Mouse (Mus musculus) thymus, adult 2 months (tissue): Measurements from ENCODE around the gene Chrng. TPM values are rescaled to one million over a fixed set of nuclear protein-coding genes. Genes with fewer than 3 reads are reported as not detected.
A peak's percentile ranks its signal among the peaks of the same experiment; 100 is the strongest.

Experiments used
- DNase-seq: peaks from one replicate; pipeline ENCODE4 v3.0.0; 2021
- H3K27ac ChIP-seq: fragments of 200-500 bp; 2 replicates; pipeline ENCODE4 v1.5.1; 2012; ENCODE audit warnings: low read length, control low read depth; ENCODE audit not compliant: control insufficient read depth, insufficient read depth
- H3K27me3 ChIP-seq: fragments of 200-500 bp; 2 replicates; pipeline ENCODE4 v1.6.1; 2012; ENCODE audit warnings: mild to moderate bottlenecking, low read length, moderate library complexity, mixed read lengths; ENCODE audit not compliant: control insufficient read depth, insufficient read depth
- H3K36me3 ChIP-seq: fragments of 200-500 bp; 2 replicates; pipeline ENCODE4 v1.6.1; 2012; ENCODE audit warnings: mild to moderate bottlenecking, low read length, moderate library complexity; ENCODE audit not compliant: control insufficient read depth, insufficient read depth
- H3K4me1 ChIP-seq: fragments of 200-500 bp; replicated peaks from 2 replicates; pipeline ENCODE4 v1.6.1; 2012; ENCODE audit warnings: low read length; ENCODE audit not compliant: control insufficient read depth, insufficient read depth
- H3K4me3 ChIP-seq: fragments of 200-500 bp; 2 replicates; pipeline ENCODE4 v1.5.1; 2012; ENCODE audit warnings: mild to moderate bottlenecking, low read length, control low read depth, moderate library complexity; ENCODE audit not compliant: control insufficient read depth, insufficient read depth
- CTCF ChIP-seq: fragments of 200-500 bp; IDR thresholded peaks from 2 replicates; pipeline ENCODE4 v1.5.1; 2012; ENCODE audit warnings: mild to moderate bottlenecking, control low read depth, low read length, moderate library complexity, borderline replicate concordance; ENCODE audit not compliant: control insufficient read depth, poor library complexity, insufficient read depth; ENCODE audit errors: extremely low read depth
- POLR2A ChIP-seq: fragments of 200-500 bp; IDR thresholded peaks from 2 replicates; pipeline ENCODE4 v1.6.1; 2012; ENCODE audit warnings: mild to moderate bottlenecking, low read length, control low read depth, moderate library complexity; ENCODE audit not compliant: control insufficient read depth, poor library complexity, insufficient read depth; ENCODE audit errors: extremely low read depth
- WGBS: fragments of 180-500 bp; shearing (Covaris S2); methylation state at CpG from one replicate; pipeline ENCODE4 v1.1.7; 2018; 5-methylcytosine and 5-hydroxymethylcytosine counted together
- polyA plus RNA-seq: library from polyadenylated mRNA; depleted of rRNA; stranded (reverse); fragments of >200 nt; gene quantifications from 2 replicates; pipeline ENCODE4 v1.2.3, GENCODE M21; 2012

Gene Chrng
- polyA plus RNA-seq, 1 experiment, result 0.15 TPM

DNA sequence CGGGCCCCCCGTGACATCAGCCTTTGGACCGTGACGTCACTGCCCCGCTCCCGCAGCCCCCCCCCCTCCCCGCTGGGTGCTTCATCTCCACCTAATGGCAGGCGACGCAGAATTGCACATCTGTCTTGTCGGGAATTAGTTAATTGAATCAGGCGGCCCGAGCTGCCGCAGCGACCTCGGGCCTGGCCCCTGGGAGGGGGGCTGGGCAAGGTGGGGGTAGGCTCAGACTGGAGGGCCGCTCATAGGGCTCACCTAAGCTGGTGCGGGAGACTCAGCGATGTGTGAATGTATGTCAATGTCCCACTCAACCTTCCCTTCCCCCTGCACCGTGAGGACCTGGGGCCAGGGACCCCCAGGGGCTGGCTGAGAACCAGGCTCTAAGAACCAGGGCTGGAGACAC is 34.0 kb upstream of the Chrng start:
- WGBS, result 23% methylated on average over 19 of the region's 19 CpGs
- no peaks in the 10 kb centered on the region for H3K4me1 ChIP-seq
- no peaks in the 10 kb centered on the region for H3K36me3 ChIP-seq
- DNase-seq, result no peak
- no peak overlapping the region for H3K27ac ChIP-seq
- TF ChIP-seq POLR2A (no peak), CTCF (no peak)
- no peak overlapping the region for H3K4me3 ChIP-seq
- H3K27me3 ChIP-seq, result no peaks in the 10 kb centered on the region; the same call in 1 of the 2 replicates

DNA sequence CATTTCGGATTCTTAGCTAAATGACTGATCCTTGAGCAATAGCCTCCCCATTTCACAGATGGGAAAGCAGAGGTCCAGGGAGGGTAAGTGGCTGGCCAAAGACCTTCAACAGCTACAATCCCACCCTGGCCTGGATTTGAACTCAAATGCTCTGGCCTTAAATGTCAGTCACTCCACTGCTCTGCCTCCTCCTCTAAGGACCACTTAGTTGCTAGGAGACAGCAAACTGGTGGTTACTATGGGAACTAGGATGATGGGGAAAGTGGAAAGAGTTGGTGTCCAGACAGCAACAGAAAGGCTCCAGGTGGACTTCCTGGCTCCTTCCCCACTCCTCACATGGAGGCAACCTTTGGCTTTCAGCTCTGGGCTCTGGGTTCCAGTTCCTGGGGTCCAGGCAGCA is 33.1 kb upstream of the Chrng start:
- Histone ChIP-seq H3K27me3 (no peaks in the 10 kb centered on the region; the same call in 1 of the 2 replicates), H3K4me3 (no peak overlapping the region), H3K4me1 (no peaks in the 10 kb centered on the region), H3K36me3 (no peaks in the 10 kb centered on the region), H3K27ac (no peak overlapping the region)
- no peak for TF ChIP-seq CTCF
- TF ChIP-seq POLR2A, result no peak
- whole genome bisulfite sequencing, result 84% methylated on average over 1 of the region's 1 CpGs
- no peak for DNase-seq

DNA sequence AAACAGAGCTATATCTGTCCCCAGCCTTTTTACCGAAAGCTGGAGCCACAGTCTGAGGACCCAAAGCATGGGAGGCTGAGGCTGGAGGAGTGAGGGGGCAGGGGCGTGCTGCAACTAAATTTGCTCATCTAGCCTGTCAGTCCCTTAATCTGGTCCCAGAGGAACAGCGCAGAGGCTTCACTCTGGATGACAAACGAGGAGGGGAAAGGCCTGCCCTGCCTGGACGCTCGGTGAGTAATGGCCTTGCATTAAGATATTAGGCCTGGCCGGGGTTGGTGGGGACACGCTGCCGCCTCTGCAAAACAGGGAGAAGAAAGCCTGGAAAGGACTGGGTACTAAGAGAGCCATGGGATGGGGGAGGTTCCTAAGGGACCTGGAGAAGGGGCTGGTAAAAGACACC is 32.1 kb upstream of the Chrng start:
- H3K27me3 ChIP-seq, result no peaks in the 10 kb centered on the region; the same call in 1 of the 2 replicates
- DNase-seq, result no peak
- TF ChIP-seq CTCF, result no peak
- 81% methylated on average over 9 of the region's 9 CpGs for WGBS
- H3K4me1 ChIP-seq, result no peaks in the 10 kb centered on the region
- no peak overlapping the region for H3K4me3 ChIP-seq
- no peaks in the 10 kb centered on the region for H3K36me3 ChIP-seq
- no peak overlapping the region for H3K27ac ChIP-seq

DNA sequence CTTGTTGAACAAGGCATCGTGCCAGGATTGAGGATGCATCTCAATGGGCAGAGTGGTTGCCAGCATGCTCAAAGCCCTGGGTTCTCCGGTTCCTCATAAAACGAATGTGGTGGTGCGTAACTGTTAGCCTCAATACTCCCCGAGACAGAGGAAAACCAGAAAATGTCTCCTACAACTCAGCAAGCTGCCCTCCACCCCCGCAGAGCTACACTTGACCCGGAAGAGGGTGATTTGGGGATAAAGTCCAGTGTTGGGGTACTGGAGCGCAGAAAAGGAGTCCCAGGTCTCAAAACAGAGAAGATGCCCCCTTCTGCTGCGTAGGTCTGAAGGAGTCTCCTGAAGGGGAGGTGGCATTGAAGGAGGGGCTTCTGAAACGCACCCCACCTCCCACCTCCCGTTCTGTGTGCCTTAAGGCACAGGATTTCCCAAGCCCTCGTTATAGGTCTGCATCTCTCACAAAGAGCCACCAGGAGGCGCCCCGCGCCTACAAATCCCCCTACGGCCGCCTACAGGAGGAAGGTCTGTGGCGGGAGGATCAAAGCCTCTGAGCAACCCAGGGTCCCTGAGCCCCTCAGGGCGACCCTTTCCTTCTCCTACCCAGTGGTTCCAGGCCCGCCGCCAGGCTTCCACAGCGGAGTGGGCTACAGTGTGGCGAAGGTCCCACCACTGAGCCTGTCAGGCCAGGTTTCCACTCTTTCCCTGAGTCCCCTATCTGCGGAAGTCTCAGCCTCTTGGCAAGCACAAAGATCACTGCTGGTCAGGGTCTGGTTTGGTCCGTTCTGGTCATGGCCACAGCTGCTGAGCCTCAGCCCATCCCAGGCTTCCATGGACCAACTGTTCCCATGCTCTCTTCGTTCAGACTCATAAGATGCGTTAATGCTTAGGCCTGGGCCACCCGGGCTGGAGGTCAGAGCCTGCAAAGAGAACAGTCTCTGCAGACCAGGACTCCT is 30.2 kb upstream of the Chrng start:
- no peaks in the 10 kb centered on the region; the same call in 1 of the 2 replicates for H3K27me3 ChIP-seq
- TF ChIP-seq POLR2A, result no peak
- TF ChIP-seq CTCF, result peak; percentile 87
- no peaks in the 10 kb centered on the region for H3K36me3 ChIP-seq
- peak; percentile 61 for DNase-seq
- H3K4me3 ChIP-seq, result no peak overlapping the region
- H3K27ac ChIP-seq, result no peak overlapping the region
- 36% methylated on average over 28 of the region's 28 CpGs for WGBS
- H3K4me1 ChIP-seq, result no peaks in the 10 kb centered on the region

DNA sequence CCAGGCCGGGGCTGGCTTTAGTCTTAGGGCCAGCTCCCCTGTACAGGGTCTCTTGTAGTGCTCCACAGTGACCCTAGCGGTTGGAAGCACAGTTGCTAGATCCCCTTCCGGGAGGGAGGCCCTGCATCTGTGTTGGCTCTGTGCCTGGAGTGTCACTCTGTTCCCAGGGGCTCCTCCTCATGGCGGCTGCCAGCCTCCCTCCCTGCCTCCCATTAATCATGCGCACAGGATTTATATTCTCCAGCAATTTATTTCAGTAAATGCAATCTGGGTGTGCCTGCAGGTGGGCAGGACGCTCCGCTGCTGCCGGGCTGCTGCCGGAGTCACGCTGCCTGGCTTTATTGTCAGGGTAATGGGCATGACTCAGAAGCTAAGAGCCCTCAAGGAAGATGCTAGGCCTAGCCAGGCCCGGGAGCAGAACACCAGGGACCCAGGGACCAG is 28.6 kb upstream of the Chrng start:
- H3K4me1 ChIP-seq, result no peaks in the 10 kb centered on the region
- H3K4me3 ChIP-seq, result no peak overlapping the region
- no peaks in the 10 kb centered on the region; the same call in 1 of the 2 replicates for H3K27me3 ChIP-seq
- WGBS, result 34% methylated on average over 11 of the region's 11 CpGs
- TF ChIP-seq CTCF (no peak), POLR2A (no peak)
- DNase-seq, result no peak
- H3K36me3 ChIP-seq, result no peaks in the 10 kb centered on the region
- H3K27ac ChIP-seq, result no peak overlapping the region

DNA sequence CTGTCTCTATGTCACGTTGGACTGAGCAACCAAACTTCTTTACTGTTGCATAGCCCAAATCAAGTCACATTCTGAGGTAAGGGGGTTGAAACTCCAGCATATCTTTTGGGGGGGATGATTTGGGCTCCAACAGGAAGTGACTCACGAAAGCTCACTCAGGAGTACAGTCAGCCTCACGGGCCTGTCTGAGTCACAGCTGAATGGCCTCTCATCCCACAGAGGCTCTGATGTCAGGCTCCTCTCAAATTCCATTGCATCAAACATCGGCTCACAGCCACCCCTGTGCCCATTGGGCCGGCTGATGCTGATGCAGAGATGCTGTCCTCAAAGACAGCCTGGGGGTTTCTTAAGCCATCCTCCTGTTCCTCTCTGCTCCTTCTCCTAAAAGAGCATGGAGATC is 23.6 kb upstream of the Chrng start:
- H3K4me1 ChIP-seq, result peaks cover 6% of the 10 kb centered on the region; the same call in 1 of the 2 replicates
- no peak overlapping the region for H3K27ac ChIP-seq
- no peaks in the 10 kb centered on the region; the same call in 1 of the 2 replicates for H3K27me3 ChIP-seq
- H3K36me3 ChIP-seq, result no peaks in the 10 kb centered on the region
- no peak overlapping the region for H3K4me3 ChIP-seq
- TF ChIP-seq CTCF, result no peak
- no peak for TF ChIP-seq POLR2A
- 34% methylated on average over 5 of the region's 5 CpGs for WGBS
- DNase-seq, result no peak
